Mouse (Mus musculus): ENCODE results near the gene Serhl. TPM values are rescaled to one million over a fixed set of nuclear protein-coding genes. Genes with fewer than 3 reads are reported as not detected.

Serhl gene
- total and polyA plus RNA-seq, 2 experiments = 58.1 to 80.6 TPM

GRCm38 (mm10) chr15:83070942-83071341 is 18.4 kb upstream of the Serhl start:
- H3K36me3 ChIP-seq (ENCODE audit: control insufficient read depth, insufficient read depth, low read length) = no peaks in the 10 kb centered on the region
- no peak overlapping the region for H3K27ac ChIP-seq (replicated peaks; ENCODE audit: insufficient read depth, low read depth, low read length)
- no peaks in the 10 kb centered on the region for H3K27me3 ChIP-seq (ENCODE audit: control insufficient read depth, insufficient read depth, low read length)
- peaks cover 4% of the 10 kb centered on the region for H3K4me1 ChIP-seq (ENCODE audit: control insufficient read depth, insufficient read depth, low read length)
- TF ChIP-seq CTCF (IDR thresholded peaks at IDR 0.05; ENCODE audit: low read depth, low read length) (no peak), POLR2A (IDR thresholded peaks at IDR 0.05; ENCODE audit: extremely low read depth, insufficient read depth, low read length) (no peak)
- H3K79me2 ChIP-seq (ENCODE audit: control insufficient read depth, insufficient read depth, low read length) = no peaks in the 10 kb centered on the region
- no peak for DNase-seq (ENCODE audit: extremely low read depth, low read depth, low spot score)
- H3K9ac ChIP-seq (ENCODE audit: low read depth, low read length) = no peak overlapping the region
- H3K4me3 ChIP-seq (ENCODE audit: insufficient read depth, low read depth, low read length) = no peak overlapping the region
- 73% methylated on average over 3 of the region's 3 CpGs for WGBS

- no peak overlapping the region for H3K9ac ChIP-seq (ENCODE audit: low read depth, low read length)
Measured at GRCm38 (mm10) chr15:83071752-83072151, 17.6 kb upstream of the Serhl start.

GRCm38 (mm10) chr15:83074179-83074578 is 15.1 kb upstream of the Serhl start:
- Histone ChIP-seq H3K79me2 (ENCODE audit: control insufficient read depth, insufficient read depth, low read length) (no peaks in the 10 kb centered on the region), H3K36me3 (ENCODE audit: control insufficient read depth, insufficient read depth, low read length) (no peaks in the 10 kb centered on the region), H3K9ac (ENCODE audit: low read depth, low read length) (no peak overlapping the region), H3K27ac (replicated peaks; ENCODE audit: insufficient read depth, low read depth, low read length) (no peak overlapping the region), H3K4me3 (ENCODE audit: insufficient read depth, low read depth, low read length) (no peak overlapping the region), H3K4me1 (ENCODE audit: control insufficient read depth, insufficient read depth, low read length) (peaks cover 7% of the 10 kb centered on the region), H3K27me3 (ENCODE audit: control insufficient read depth, insufficient read depth, low read length) (no peaks in the 10 kb centered on the region)
- 35% methylated on average over 4 of the region's 4 CpGs for WGBS
- no peak for TF ChIP-seq POLR2A (IDR thresholded peaks at IDR 0.05; ENCODE audit: extremely low read depth, insufficient read depth, low read length)
- no peak for TF ChIP-seq CTCF (IDR thresholded peaks at IDR 0.05; ENCODE audit: low read depth, low read length)
- DNase-seq (ENCODE audit: extremely low read depth, low read depth, low spot score) = peak; percentile 84

More at GRCm38 (mm10) chr15:83071752-83072151, 17.6 kb upstream of the Serhl start:
- Histone ChIP-seq H3K36me3 (ENCODE audit: control insufficient read depth, insufficient read depth, low read length) (no peaks in the 10 kb centered on the region), H3K4me1 (ENCODE audit: control insufficient read depth, insufficient read depth, low read length) (peaks cover 7% of the 10 kb centered on the region), H3K27me3 (ENCODE audit: control insufficient read depth, insufficient read depth, low read length) (no peaks in the 10 kb centered on the region), H3K79me2 (ENCODE audit: control insufficient read depth, insufficient read depth, low read length) (no peaks in the 10 kb centered on the region), H3K4me3 (ENCODE audit: insufficient read depth, low read depth, low read length) (no peak overlapping the region), H3K27ac (replicated peaks; ENCODE audit: insufficient read depth, low read depth, low read length) (no peak overlapping the region)
- WGBS = 87% methylated on average over 5 of the region's 5 CpGs
- TF ChIP-seq POLR2A (IDR thresholded peaks at IDR 0.05; ENCODE audit: extremely low read depth, insufficient read depth, low read length) = no peak
- TF ChIP-seq CTCF (IDR thresholded peaks at IDR 0.05; ENCODE audit: low read depth, low read length) = no peak
- DNase-seq (ENCODE audit: extremely low read depth, low read depth, low spot score) = no peak

GRCm38 (mm10) chr15:83075607-83076525 is 13.4 kb upstream of the Serhl start:
- 18% methylated on average over 27 of the region's 27 CpGs for WGBS
- no peak overlapping the region for H3K4me3 ChIP-seq (ENCODE audit: insufficient read depth, low read depth, low read length)
- TF ChIP-seq CTCF (IDR thresholded peaks at IDR 0.05; ENCODE audit: low read depth, low read length) (no peak), POLR2A (IDR thresholded peaks at IDR 0.05; ENCODE audit: extremely low read depth, insufficient read depth, low read length) (no peak)
- no peak overlapping the region for H3K9ac ChIP-seq (ENCODE audit: low read depth, low read length)
- no peaks in the 10 kb centered on the region for H3K27me3 ChIP-seq (ENCODE audit: control insufficient read depth, insufficient read depth, low read length)
- DNase-seq (ENCODE audit: extremely low read depth, low read depth, low spot score) = peak; percentile 65
- H3K36me3 ChIP-seq (ENCODE audit: control insufficient read depth, insufficient read depth, low read length) = no peaks in the 10 kb centered on the region
- H3K27ac ChIP-seq (replicated peaks; ENCODE audit: insufficient read depth, low read depth, low read length) = no peak overlapping the region
- no peaks in the 10 kb centered on the region for H3K79me2 ChIP-seq (ENCODE audit: control insufficient read depth, insufficient read depth, low read length)
- peaks cover 7% of the 10 kb centered on the region for H3K4me1 ChIP-seq (ENCODE audit: control insufficient read depth, insufficient read depth, low read length)

- Histone ChIP-seq H3K4me1 (ENCODE audit: control insufficient read depth, insufficient read depth, low read length) (no peaks in the 10 kb centered on the region), H3K27ac (replicated peaks; ENCODE audit: insufficient read depth, low read depth, low read length) (no peak overlapping the region), H3K9ac (ENCODE audit: low read depth, low read length) (no peak overlapping the region), H3K27me3 (ENCODE audit: control insufficient read depth, insufficient read depth, low read length) (no peaks in the 10 kb centered on the region), H3K79me2 (ENCODE audit: control insufficient read depth, insufficient read depth, low read length) (no peaks in the 10 kb centered on the region), H3K4me3 (ENCODE audit: insufficient read depth, low read depth, low read length) (no peak overlapping the region), H3K36me3 (ENCODE audit: control insufficient read depth, insufficient read depth, low read length) (no peaks in the 10 kb centered on the region)
- DNase-seq (ENCODE audit: extremely low read depth, low read depth, low spot score) = no peak
- no peak for TF ChIP-seq POLR2A (IDR thresholded peaks at IDR 0.05; ENCODE audit: extremely low read depth, insufficient read depth, low read length)
- no peak for TF ChIP-seq CTCF (IDR thresholded peaks at IDR 0.05; ENCODE audit: low read depth, low read length)
- 77% methylated on average over 5 of the region's 5 CpGs for WGBS
Measured at GRCm38 (mm10) chr15:83083530-83083929, 5.8 kb upstream of the Serhl start.
